Mouse (Mus musculus) liver, embryonic 14.5 days (tissue): Measurements from ENCODE around the gene Sytl2. TPM values are rescaled to one million over a fixed set of nuclear protein-coding genes. Genes with fewer than 3 reads are reported as not detected.

Experiments used
- ATAC-seq: fragments of 200-750 bp; cut with Nextera tagmentation; 2 replicates; pipeline ENCODE4 v1.8.0; 2017; ENCODE audit warnings: moderate number of reproducible peaks, mild to moderate bottlenecking, moderate library complexity; ENCODE audit not compliant: insufficient read depth
- DNase-seq, 3 experiments: peaks; one replicate each; pipeline ENCODE4 v3.0.0-alpha.2; 2012 to 2013; ENCODE audit warnings: low read depth in 3 of 3, low spot score in 3 of 3
- H3K27ac ChIP-seq: fragments of 300-500 bp; sonication (generic); 2 replicates; pipeline ENCODE4 v1.5.1; 2014; ENCODE audit warnings: moderate library complexity, mild to moderate bottlenecking, control low read depth, inconsistent platforms
- H3K27me3 ChIP-seq: fragments of 300-500 bp; sonication (generic); 2 replicates; pipeline ENCODE4 v1.6.1; 2014; ENCODE audit warnings: mild to moderate bottlenecking, low read length, moderate library complexity; ENCODE audit not compliant: control insufficient read depth, insufficient read depth
- H3K36me3 ChIP-seq: fragments of 300-500 bp; sonication (generic); replicated peaks from 2 replicates; pipeline ENCODE4 v1.6.1; 2014; ENCODE audit warnings: low read depth; ENCODE audit not compliant: control insufficient read depth, insufficient read depth
- H3K4me1 ChIP-seq, 2 experiments: fragments of 200-500 bp in 1 of 2; fragments of 300-500 bp in 1 of 2; sonication (generic) in 1 of 2; replicated peaks; 2 replicates each; pipeline ENCODE4 v1.6.1; 2012 to 2014; ENCODE audit warnings: antibody characterized with exemption in 1 of 2, inconsistent platforms in 1 of 2, low read length in 1 of 2; ENCODE audit not compliant: control insufficient read depth in 2 of 2, insufficient read depth in 2 of 2
- H3K4me2 ChIP-seq: fragments of 300-500 bp; sonication (generic); 2 replicates; pipeline ENCODE4 v1.6.1; 2014; ENCODE audit warnings: low read depth, mild to moderate bottlenecking, control low read depth, moderate library complexity
- H3K4me3 ChIP-seq, 2 experiments: fragments of 200-500 bp in 1 of 2; fragments of 300-500 bp in 1 of 2; sonication (generic) in 1 of 2; 2 replicates each; pipeline ENCODE4 v1.5.1; 2012 to 2014; ENCODE audit warnings: low read depth in 2 of 2, low read length in 2 of 2, mild to moderate bottlenecking in 2 of 2, control low read depth in 1 of 2, inconsistent platforms in 1 of 2, moderate library complexity in 1 of 2; ENCODE audit not compliant: insufficient read depth in 1 of 2
- H3K9ac ChIP-seq: fragments of 300-500 bp; sonication (generic); replicated peaks from 2 replicates; pipeline ENCODE4 v1.6.1; 2014; ENCODE audit warnings: mild to moderate bottlenecking, control low read depth, moderate library complexity
- H3K9me3 ChIP-seq: fragments of 300-500 bp; sonication (generic); 2 replicates; pipeline ENCODE4 v1.6.1; 2016; ENCODE audit warnings: low read length, mixed read lengths; ENCODE audit not compliant: control insufficient read depth
- CTCF ChIP-seq: IDR thresholded peaks from 2 replicates; pipeline ENCODE4 v1.5.1; 2016; ENCODE audit warnings: antibody characterized with exemption, low read depth, control low read depth
- EP300 ChIP-seq: IDR thresholded peaks from 2 replicates; pipeline ENCODE4 v1.6.1; 2016; ENCODE audit warnings: antibody characterized with exemption, low read depth
- WGBS: fragments of 180-500 bp; shearing (Covaris S2); extraction: QIAGEN DNeasy Blood & Tissue Kit; methylation state at CpG from one replicate; pipeline ENCODE4 v1.1.7; 2014; ENCODE audit not compliant: insufficient replicate concordance; 5-methylcytosine and 5-hydroxymethylcytosine counted together
- polyA plus RNA-seq, 2 experiments: library from polyadenylated mRNA; depleted of rRNA in 1 of 2; stranded (reverse) in 1 of 2; unstranded in 1 of 2; fragments of >200 nt; fragmentation: Nextera tagmentation in 1 of 2; extraction: Ambion mirVana in 1 of 2; gene quantifications; 2 replicates each; pipeline versions ENCODE4 v1.2.1 to v1.2.3; 2012 to 2014

Sytl2 gene
- polyA plus RNA-seq, 2 experiments = 0.38 to 0.45 TPM

- no peak overlapping the region for H3K4me3 ChIP-seq
- no peak overlapping the region for H3K9ac ChIP-seq
- H3K27me3 ChIP-seq = no peaks in the 10 kb centered on the region
- no peak overlapping the region for H3K4me2 ChIP-seq
- H3K4me1 ChIP-seq = no peaks in the 10 kb centered on the region
- no peak overlapping the region for H3K27ac ChIP-seq
- TF ChIP-seq CTCF = no peak
- TF ChIP-seq EP300 = no peak
- DNase-seq = no peak
- no peak for ATAC-seq
- H3K36me3 ChIP-seq = no peaks in the 10 kb centered on the region
- H3K9me3 ChIP-seq = no peaks in the 10 kb centered on the region
- 63% methylated on average over 5 of the region's 5 CpGs for WGBS
Measured at GRCm38 (mm10) chr7:90320124-90320523, 18.1 kb downstream of the Sytl2 start.

- no peak for DNase-seq
- Histone ChIP-seq H3K27me3 (no peaks in the 10 kb centered on the region), H3K4me2 (no peak overlapping the region), H3K9me3 (no peaks in the 10 kb centered on the region), H3K4me3 (no peak overlapping the region), H3K4me1 (no peaks in the 10 kb centered on the region), H3K9ac (no peak overlapping the region), H3K27ac (no peak overlapping the region), H3K36me3 (no peaks in the 10 kb centered on the region)
- TF ChIP-seq CTCF (no peak), EP300 (no peak)
- WGBS = 68% methylated on average over 4 of the region's 4 CpGs
- no peak for ATAC-seq
Measured at GRCm38 (mm10) chr7:90325166-90325565, 23.1 kb downstream of the Sytl2 start.

GRCm38 (mm10) chr7:90330200-90330599 is 28.1 kb downstream of the Sytl2 start:
- Histone ChIP-seq H3K4me3 (no peak overlapping the region), H3K27ac (no peak overlapping the region), H3K27me3 (no peaks in the 10 kb centered on the region), H3K9ac (no peak overlapping the region), H3K4me1 (no peaks in the 10 kb centered on the region), H3K4me2 (no peak overlapping the region), H3K9me3 (no peaks in the 10 kb centered on the region), H3K36me3 (no peaks in the 10 kb centered on the region)
- 43% methylated on average over 1 of the region's 1 CpGs for WGBS
- ATAC-seq (no peak), DNase-seq (no peak)
- TF ChIP-seq CTCF (no peak), EP300 (no peak)

DNA sequence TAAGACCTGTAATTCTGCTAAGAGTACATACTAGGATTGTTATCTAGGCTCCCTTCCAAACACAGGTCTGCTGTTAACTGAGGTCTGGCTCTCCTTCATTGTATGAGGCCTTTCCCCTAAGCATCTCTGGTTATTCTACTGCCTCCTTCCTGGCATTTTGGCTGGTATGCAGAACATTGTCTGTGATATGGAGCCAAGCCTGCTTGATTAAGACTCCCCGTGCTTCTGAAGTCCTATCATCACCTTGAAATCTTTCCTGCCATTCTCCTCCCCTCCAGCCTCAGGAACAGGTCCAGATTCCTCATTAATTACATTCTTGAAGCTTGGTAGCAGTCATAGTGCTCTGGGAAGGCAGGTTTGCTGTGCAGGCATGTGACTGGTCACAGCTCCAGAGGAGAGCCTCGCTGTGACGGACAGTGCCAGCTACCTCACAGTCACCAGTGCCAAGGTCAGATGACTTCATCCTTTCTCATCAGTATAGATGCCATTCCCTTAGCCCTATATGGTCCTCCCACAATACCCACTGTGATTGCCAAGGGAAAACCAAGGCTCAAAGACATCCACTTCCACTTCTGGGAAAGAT is 30.5 kb downstream of the Sytl2 start:
- H3K36me3 ChIP-seq = no peaks in the 10 kb centered on the region
- H3K27ac ChIP-seq = no peak overlapping the region
- DNase-seq (no peak), ATAC-seq (no peak)
- H3K9me3 ChIP-seq = no peaks in the 10 kb centered on the region
- H3K4me2 ChIP-seq = no peak overlapping the region
- no peaks in the 10 kb centered on the region for H3K27me3 ChIP-seq
- 54% methylated on average over 3 of the region's 3 CpGs for WGBS
- H3K4me1 ChIP-seq = no peaks in the 10 kb centered on the region
- TF ChIP-seq CTCF (no peak), EP300 (no peak)
- no peak overlapping the region for H3K9ac ChIP-seq
- no peak overlapping the region for H3K4me3 ChIP-seq

DNA sequence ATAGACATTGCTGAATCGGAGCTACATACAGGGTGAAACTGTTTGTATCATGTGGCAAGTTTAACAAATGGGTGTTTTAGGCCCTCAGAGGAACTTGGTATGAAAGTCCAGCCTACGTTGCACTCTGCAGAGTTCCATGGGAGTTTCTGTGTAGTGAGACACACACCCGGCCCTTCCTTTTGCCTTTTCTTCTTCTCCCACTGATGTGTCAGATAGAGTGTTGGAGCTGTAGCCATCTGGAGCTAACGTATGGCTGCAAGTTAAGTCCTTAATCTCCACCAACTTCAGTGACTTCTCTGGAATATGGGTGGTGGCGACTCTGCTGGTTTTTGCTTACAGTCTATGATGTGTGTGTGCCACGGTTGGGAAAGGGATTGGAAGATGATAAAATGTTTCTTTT is 32.3 kb downstream of the Sytl2 start:
- Histone ChIP-seq H3K9me3 (no peaks in the 10 kb centered on the region), H3K36me3 (no peaks in the 10 kb centered on the region), H3K4me1 (no peaks in the 10 kb centered on the region), H3K4me3 (no peak overlapping the region), H3K27me3 (no peaks in the 10 kb centered on the region), H3K27ac (no peak overlapping the region), H3K4me2 (no peak overlapping the region), H3K9ac (no peak overlapping the region)
- no peak for ATAC-seq
- DNase-seq = no peak
- WGBS = 54% methylated on average over 6 of the region's 6 CpGs
- TF ChIP-seq EP300 (no peak), CTCF (no peak)
